Mouse (Mus musculus): ENCODE data around the gene Parpbp. TPM values are rescaled to one million over a fixed set of nuclear protein-coding genes. Genes with fewer than 3 reads are reported as not detected.

Parpbp gene
- total RNA-seq, 2 experiments from 2014 or later: 0.13 to 0.25 TPM

GRCm38 (mm10) chr10:88044297-88044696, 102.4 kb downstream of the Parpbp start:
- DNase-seq: no peak
- intact Hi-C loops (cut with DNase I): no loop called here

Other genes with a start within 250 kb of the Parpbp start
- gene Pmch, start 55.9 kb downstream of the Parpbp start, total RNA-seq (2021): not detected
- gene Nup37, start 51 bp upstream of the Parpbp start, total RNA-seq (2021): 1 to 10 TPM; 4.5 TPM
- gene Washc3, start 54.2 kb upstream of the Parpbp start, total RNA-seq (2021): 10 to 100 TPM; 27.6 to 30.4 TPM
- gene Dram1, start 232.1 kb upstream of the Parpbp start, total RNA-seq (2021): 1 to 10 TPM; 1.4 to 1.8 TPM
- gene Gnptab, start 232.2 kb upstream of the Parpbp start, total RNA-seq (2021): 10 to 100 TPM; 17.0 to 19.2 TPM